Mouse (Mus musculus) layer of hippocampus, postnatal 25 days (tissue): Measurements from ENCODE around the gene Chl1. TPM values are rescaled to one million over a fixed set of nuclear protein-coding genes. Genes with fewer than 3 reads are reported as not detected.

Experiments used
- DNase-seq, 2 experiments: peaks; one replicate each; pipeline ENCODE4 v3.0.0; 2022; ENCODE audit warnings: mixed read lengths in 2 of 2, low spot score in 1 of 2; ENCODE audit errors: extremely low spot score in 1 of 2
- total RNA-seq, 2 experiments: library from RNA; stranded (reverse); gene quantifications; 2 replicates each; pipeline ENCODE4 v1.2.3; 2021

The Chl1 gene
- total RNA-seq, 2 experiments from 2014 or later, result 162 to 167 TPM

GRCm38 (mm10) chr6:103534027-103534426 lies 23.6 kb downstream of the Chl1 start:
- DNase-seq, result no peak

- no peak for DNase-seq
These were observed 32.2 kb downstream of the Chl1 start for GRCm38 (mm10) chr6:103542576-103542975.

- no peak for DNase-seq
These were observed 33.4 kb downstream of the Chl1 start for GRCm38 (mm10) chr6:103543753-103544152.

GRCm38 (mm10) chr6:103546314-103546713 lies 35.9 kb downstream of the Chl1 start:
- no peak for DNase-seq

- no peak for DNase-seq
These were observed 39.5 kb downstream of the Chl1 start for GRCm38 (mm10) chr6:103549929-103550328.

GRCm38 (mm10) chr6:103558037-103558893 lies 47.9 kb downstream of the Chl1 start:
- no peak for DNase-seq

GRCm38 (mm10) chr6:103558894-103559225 lies 48.5 kb downstream of the Chl1 start:
- DNase-seq, result peak in 1 of 2 experiments; percentile 21

GRCm38 (mm10) chr6:103559344-103559743 lies 49.0 kb downstream of the Chl1 start:
- DNase-seq, result no peak

GRCm38 (mm10) chr6:103564811-103565210 lies 54.4 kb downstream of the Chl1 start:
- DNase-seq, result no peak

GRCm38 (mm10) chr6:103567247-103567646 lies 56.9 kb downstream of the Chl1 start:
- DNase-seq, result no peak

- no peak for DNase-seq
These were observed 62.3 kb downstream of the Chl1 start for GRCm38 (mm10) chr6:103572659-103573058.

- DNase-seq, result no peak
These were observed 73.8 kb downstream of the Chl1 start for GRCm38 (mm10) chr6:103584224-103584623.

GRCm38 (mm10) chr6:103585667-103586066 lies 75.3 kb downstream of the Chl1 start:
- no peak for DNase-seq

- no peak for DNase-seq
These were observed 75.7 kb downstream of the Chl1 start for GRCm38 (mm10) chr6:103586081-103586480.

GRCm38 (mm10) chr6:103602070-103602469 lies 91.7 kb downstream of the Chl1 start:
- no peak for DNase-seq

GRCm38 (mm10) chr6:103610656-103611055 lies 100.3 kb downstream of the Chl1 start:
- no peak for DNase-seq

GRCm38 (mm10) chr6:103612626-103613025 lies 102.2 kb downstream of the Chl1 start:
- DNase-seq, result no peak

GRCm38 (mm10) chr6:103613714-103614113 lies 103.3 kb downstream of the Chl1 start:
- no peak for DNase-seq

GRCm38 (mm10) chr6:103615924-103616602 lies 105.7 kb downstream of the Chl1 start:
- no peak for DNase-seq

- no peak for DNase-seq
These were observed 110.5 kb downstream of the Chl1 start for GRCm38 (mm10) chr6:103620880-103621279.

- DNase-seq, result no peak
These were observed 111.8 kb downstream of the Chl1 start for GRCm38 (mm10) chr6:103622117-103622713.
